Mouse (Mus musculus) intestine, postnatal 0 days (tissue): ENCODE measurements around the gene Chst3. TPM values are rescaled to one million over a fixed set of nuclear protein-coding genes. Genes with fewer than 3 reads are reported as not detected.

Experiments used
- ATAC-seq: fragments of 200-750 bp; cut with Nextera tagmentation; 2 replicates; pipeline ENCODE4 v1.8.0; 2017; ENCODE audit warnings: mild to moderate bottlenecking, moderate TSS enrichment, moderate library complexity
- H3K27ac ChIP-seq: fragments of 300-500 bp; sonication (generic); 2 replicates; pipeline ENCODE4 v1.5.1; 2014; ENCODE audit warnings: mild to moderate bottlenecking, low read depth, low read length, moderate library complexity
- H3K27me3 ChIP-seq: fragments of 300-500 bp; sonication (generic); replicated peaks from 2 replicates; pipeline ENCODE4 v1.6.1; 2014; ENCODE audit warnings: low read length, mixed read lengths; ENCODE audit not compliant: control insufficient read depth, insufficient read depth
- H3K36me3 ChIP-seq: fragments of 300-500 bp; sonication (generic); 2 replicates; pipeline ENCODE4 v1.6.1; 2014; ENCODE audit warnings: mild to moderate bottlenecking, moderate library complexity; ENCODE audit not compliant: control insufficient read depth, insufficient read depth
- H3K4me1 ChIP-seq: fragments of 300-500 bp; sonication (generic); replicated peaks from 2 replicates; pipeline ENCODE4 v1.6.1; 2014; ENCODE audit warnings: antibody characterized with exemption, low read length, mixed read lengths; ENCODE audit not compliant: control insufficient read depth, insufficient read depth
- H3K4me2 ChIP-seq: fragments of 300-500 bp; sonication (generic); replicated peaks from 2 replicates; pipeline ENCODE4 v1.6.1; 2014; ENCODE audit warnings: low read depth, mild to moderate bottlenecking, moderate library complexity
- H3K4me3 ChIP-seq: fragments of 300-500 bp; sonication (generic); 2 replicates; pipeline ENCODE4 v1.5.1; 2014; ENCODE audit warnings: low read depth, low read length
- H3K9ac ChIP-seq: fragments of 300-500 bp; sonication (generic); 2 replicates; pipeline ENCODE4 v1.6.1; 2014; ENCODE audit warnings: mild to moderate bottlenecking, low read depth, low read length
- H3K9me3 ChIP-seq: fragments of 300-500 bp; sonication (generic); 2 replicates; pipeline ENCODE4 v1.6.1; 2016; ENCODE audit warnings: mixed run types; ENCODE audit not compliant: control insufficient read depth
- CTCF ChIP-seq: sonication (generic); IDR thresholded peaks from 2 replicates; pipeline ENCODE4 v1.5.1; 2016; ENCODE audit warnings: low read depth, mild to moderate bottlenecking, control low read depth, antibody characterized with exemption, moderate library complexity
- WGBS: fragments of 180-500 bp; shearing (Covaris S2); extraction: QIAGEN DNeasy Blood & Tissue Kit; methylation state at CpG from one replicate; pipeline ENCODE4 v1.1.7; 2014; 5-methylcytosine and 5-hydroxymethylcytosine counted together
- polyA plus RNA-seq: library from polyadenylated mRNA; unstranded; fragments of >200 nt; fragmentation: Nextera tagmentation; extraction: Ambion mirVana; gene quantifications from 2 replicates; pipeline ENCODE4 v1.2.1, GENCODE M21; 2015

Gene Chst3
- polyA plus RNA-seq, 1 experiment from 2014 or later = 0.27 TPM

DNA sequence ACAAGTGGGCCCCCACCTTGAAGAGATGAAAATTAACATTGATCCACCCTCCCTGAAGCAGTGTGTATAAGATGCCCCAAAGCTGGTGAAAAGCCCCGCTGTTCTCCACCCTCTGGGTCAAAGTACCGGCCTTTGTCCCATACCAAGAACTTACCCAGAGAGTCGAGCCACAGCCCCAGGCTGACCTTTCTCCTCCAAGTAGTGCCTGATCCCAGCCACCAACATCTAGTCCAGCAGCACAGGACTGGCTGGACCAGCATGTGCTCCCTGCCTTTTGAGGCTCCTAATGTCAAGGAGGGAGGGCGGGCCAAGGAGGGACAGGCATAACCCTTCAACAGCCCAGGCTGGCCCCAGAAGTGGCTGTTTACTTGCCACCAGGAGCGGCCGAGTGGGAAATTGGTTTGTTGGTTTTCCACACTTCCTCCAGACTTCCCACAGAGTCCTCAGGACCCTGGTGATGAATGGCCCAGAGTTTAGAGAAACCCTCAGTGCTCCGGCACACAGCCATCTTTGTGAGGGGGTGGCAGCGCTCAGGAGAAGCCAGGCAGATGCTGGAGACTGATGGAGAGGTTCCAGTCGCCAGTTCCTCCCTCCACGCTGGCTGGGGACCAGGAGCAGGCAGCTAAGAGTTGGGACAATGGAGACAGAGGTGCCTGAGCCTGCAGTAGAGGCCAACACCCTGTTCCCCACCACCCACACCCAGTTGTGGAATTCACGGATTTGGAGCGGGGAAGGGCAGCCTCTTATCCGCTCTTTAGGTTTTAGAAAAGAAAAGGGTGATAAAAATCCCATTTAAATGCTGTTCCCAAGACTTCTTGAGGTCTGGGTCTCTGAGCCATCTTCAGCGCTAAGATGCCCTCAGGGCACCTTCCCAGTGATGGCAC lies 3.7 kb downstream of the Chst3 start:
- 61% methylated on average over 14 of the region's 14 CpGs for WGBS
- H3K36me3 ChIP-seq = no peaks in the 10 kb centered on the region
- no peak overlapping the region for H3K9ac ChIP-seq
- no peak for ATAC-seq
- TF ChIP-seq CTCF = no peak
- H3K9me3 ChIP-seq = no peaks in the 10 kb centered on the region
- no peaks in the 10 kb centered on the region; the same call in 1 of the 2 replicates for H3K4me1 ChIP-seq
- H3K27ac ChIP-seq = no peak overlapping the region
- peaks cover 26% of the 10 kb centered on the region for H3K27me3 ChIP-seq
- no peak overlapping the region for H3K4me3 ChIP-seq
- H3K4me2 ChIP-seq = no peak overlapping the region

GRCm38 (mm10) chr10:60212589-60213379 lies 6.3 kb downstream of the Chst3 start:
- H3K4me3 ChIP-seq = no peak overlapping the region
- no peak overlapping the region for H3K9ac ChIP-seq
- peaks cover 4% of the 10 kb centered on the region; the same call in 1 of the 2 replicates for H3K27me3 ChIP-seq
- H3K4me1 ChIP-seq = no peaks in the 10 kb centered on the region; the same call in 1 of the 2 replicates
- no peak overlapping the region for H3K4me2 ChIP-seq
- WGBS = 44% methylated on average over 11 of the region's 11 CpGs
- ATAC-seq = no peak
- no peaks in the 10 kb centered on the region for H3K36me3 ChIP-seq
- TF ChIP-seq CTCF = no peak
- no peak overlapping the region for H3K27ac ChIP-seq
- no peaks in the 10 kb centered on the region for H3K9me3 ChIP-seq

GRCm38 (mm10) chr10:60211501-60212005 lies 7.5 kb downstream of the Chst3 start:
- Histone ChIP-seq H3K4me1 (no peaks in the 10 kb centered on the region; the same call in 1 of the 2 replicates), H3K4me3 (no peak overlapping the region), H3K4me2 (no peak overlapping the region), H3K9ac (no peak overlapping the region), H3K27me3 (no peaks in the 10 kb centered on the region), H3K9me3 (no peaks in the 10 kb centered on the region), H3K36me3 (no peaks in the 10 kb centered on the region), H3K27ac (no peak overlapping the region)
- ATAC-seq = no peak
- no peak for TF ChIP-seq CTCF
- WGBS = 68% methylated on average over 8 of the region's 8 CpGs

DNA sequence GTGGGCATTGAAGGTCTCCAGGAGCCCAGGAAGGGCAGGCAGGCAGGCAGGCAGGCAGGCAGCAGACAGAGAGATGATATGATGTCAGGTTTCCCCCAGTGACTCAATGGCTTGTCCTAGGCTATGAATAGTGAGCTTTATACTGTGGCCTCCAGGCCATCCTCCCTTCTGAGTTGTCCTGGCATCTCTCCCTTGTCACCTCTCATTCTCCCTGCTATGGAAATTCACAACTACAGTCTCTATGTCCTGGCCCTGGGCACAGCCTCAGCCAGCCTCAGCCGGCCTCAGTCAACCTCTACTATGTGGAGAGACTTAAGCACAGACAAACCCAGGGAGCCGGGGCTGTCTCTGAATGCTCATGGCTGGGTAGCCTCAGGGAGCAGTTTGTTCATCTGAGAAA lies 8.6 kb downstream of the Chst3 start:
- Histone ChIP-seq H3K36me3 (no peaks in the 10 kb centered on the region), H3K4me1 (no peaks in the 10 kb centered on the region; the same call in 1 of the 2 replicates), H3K9me3 (no peaks in the 10 kb centered on the region), H3K4me2 (no peak overlapping the region), H3K4me3 (no peak overlapping the region), H3K9ac (no peak overlapping the region), H3K27ac (no peak overlapping the region), H3K27me3 (no peaks in the 10 kb centered on the region)
- 96% methylated on average over 2 of the region's 2 CpGs for WGBS
- TF ChIP-seq CTCF = no peak
- ATAC-seq = no peak

DNA sequence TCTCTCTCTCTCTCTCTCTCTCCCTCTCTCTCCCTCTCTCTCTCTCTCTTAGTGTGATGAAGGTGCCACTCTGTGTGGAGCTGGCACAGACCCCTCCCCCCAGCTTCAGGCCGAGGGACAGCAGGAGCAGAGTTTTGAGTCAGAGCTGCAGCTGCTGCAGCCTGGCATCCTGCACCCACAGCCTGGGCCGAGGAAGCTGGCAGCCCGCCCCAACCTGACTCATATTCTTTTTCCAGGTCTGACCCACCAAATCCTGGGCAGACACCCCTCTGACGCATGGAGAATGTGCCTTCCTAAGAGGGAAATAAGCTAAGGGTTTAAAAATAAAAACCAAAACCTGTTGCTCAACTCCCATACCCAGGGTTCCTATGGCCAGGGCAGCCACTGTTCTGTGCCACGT lies 9.8 kb downstream of the Chst3 start:
- H3K27me3 ChIP-seq = no peaks in the 10 kb centered on the region
- WGBS = 67% methylated on average over 5 of the region's 5 CpGs
- no peak for ATAC-seq
- no peak overlapping the region for H3K9ac ChIP-seq
- H3K4me3 ChIP-seq = no peak overlapping the region
- H3K4me2 ChIP-seq = no peak overlapping the region
- no peaks in the 10 kb centered on the region for H3K36me3 ChIP-seq
- no peaks in the 10 kb centered on the region; the same call in 1 of the 2 replicates for H3K4me1 ChIP-seq
- no peaks in the 10 kb centered on the region for H3K9me3 ChIP-seq
- TF ChIP-seq CTCF = no peak
- H3K27ac ChIP-seq = no peak overlapping the region

GRCm38 (mm10) chr10:60207166-60207705 lies 11.8 kb downstream of the Chst3 start:
- WGBS = 80% methylated on average over 8 of the region's 8 CpGs
- H3K9me3 ChIP-seq = no peaks in the 10 kb centered on the region
- H3K9ac ChIP-seq = no peak overlapping the region
- no peak for TF ChIP-seq CTCF
- H3K4me3 ChIP-seq = no peak overlapping the region
- no peak overlapping the region for H3K27ac ChIP-seq
- H3K27me3 ChIP-seq = no peaks in the 10 kb centered on the region
- no peak overlapping the region for H3K4me2 ChIP-seq
- no peak for ATAC-seq
- H3K4me1 ChIP-seq = no peaks in the 10 kb centered on the region; the same call in 1 of the 2 replicates
- no peaks in the 10 kb centered on the region for H3K36me3 ChIP-seq
